Mouse (Mus musculus): ENCODE results near the gene Ccdc32. TPM values are rescaled to one million over a fixed set of nuclear protein-coding genes. Genes with fewer than 3 reads are reported as not detected.

Ccdc32 gene
- polyA plus RNA-seq, 1 experiment from 2014 or later, result 30.6 TPM

- Histone ChIP-seq H3K27me3 (replicated peaks) (no peaks in the 10 kb centered on the region), H3K4me1 (replicated peaks) (no peaks in the 10 kb centered on the region)
- WGBS, result 86% methylated on average over 7 of the region's 7 CpGs
Observed at GRCm38 (mm10) chr2:119006886-119007285, 22.3 kb downstream of the Ccdc32 start.

GRCm38 (mm10) chr2:118999025-118999639 is 30.1 kb downstream of the Ccdc32 start:
- no peak overlapping the region for H3K4me2 ChIP-seq (replicated peaks)
- H3K36me3 ChIP-seq, result no peaks in the 10 kb centered on the region
- no peak overlapping the region for H3K9ac ChIP-seq
- H3K4me3 ChIP-seq (replicated peaks), result no peak overlapping the region
- 0 out of 2 replicates have a peak, but pooled peaks cover 4% of the 10 kb centered on the region for H3K4me1 ChIP-seq (replicated peaks)
- ATAC-seq, result no peak
- 0 out of 2 replicates have a peak, but pooled peaks cover 4% of the 10 kb centered on the region for H3K27me3 ChIP-seq (replicated peaks)
- 71% methylated on average over 3 of the region's 3 CpGs for WGBS
- no peak overlapping the region for H3K27ac ChIP-seq
- no peaks in the 10 kb centered on the region for H3K9me3 ChIP-seq

More at GRCm38 (mm10) chr2:119006886-119007285, 22.3 kb downstream of the Ccdc32 start:
- Histone ChIP-seq H3K4me3 (replicated peaks) (no peak overlapping the region), H3K4me2 (replicated peaks) (no peak overlapping the region), H3K27ac (no peak overlapping the region), H3K9ac (no peak overlapping the region), H3K9me3 (no peaks in the 10 kb centered on the region), H3K36me3 (no peaks in the 10 kb centered on the region)
- no peak for ATAC-seq

GRCm38 (mm10) chr2:118998115-118998866 is 30.9 kb downstream of the Ccdc32 start:
- Histone ChIP-seq H3K4me3 (replicated peaks) (no peak overlapping the region), H3K4me2 (replicated peaks) (no peak overlapping the region), H3K36me3 (no peaks in the 10 kb centered on the region), H3K4me1 (replicated peaks) (0 out of 2 replicates have a peak, but pooled peaks cover 4% of the 10 kb centered on the region), H3K9ac (no peak overlapping the region), H3K9me3 (no peaks in the 10 kb centered on the region), H3K27ac (no peak overlapping the region), H3K27me3 (replicated peaks) (0 out of 2 replicates have a peak, but pooled peaks cover 4% of the 10 kb centered on the region)
- 58% methylated on average over 6 of the region's 6 CpGs for WGBS
- peak; percentile 45 for ATAC-seq

- ATAC-seq, result no peak
- Histone ChIP-seq H3K27ac (no peak overlapping the region), H3K4me3 (replicated peaks) (no peak overlapping the region), H3K4me1 (replicated peaks) (0 out of 2 replicates have a peak, but pooled peaks cover 4% of the 10 kb centered on the region), H3K9me3 (no peaks in the 10 kb centered on the region), H3K36me3 (no peaks in the 10 kb centered on the region), H3K9ac (no peak overlapping the region), H3K4me2 (replicated peaks) (no peak overlapping the region), H3K27me3 (replicated peaks) (0 out of 2 replicates have a peak, but pooled peaks cover 4% of the 10 kb centered on the region)
- whole genome bisulfite sequencing, result 74% methylated on average over 1 of the region's 1 CpGs
Observed at GRCm38 (mm10) chr2:118996798-118997105, 32.4 kb downstream of the Ccdc32 start.

GRCm38 (mm10) chr2:118995919-118996797 is 33.0 kb downstream of the Ccdc32 start:
- no peak overlapping the region for H3K9ac ChIP-seq
- H3K4me1 ChIP-seq (replicated peaks), result 0 out of 2 replicates have a peak, but pooled peaks cover 4% of the 10 kb centered on the region
- WGBS, result 40% methylated on average over 16 of the region's 16 CpGs
- 0 out of 2 replicates have a peak, but pooled peaks cover 4% of the 10 kb centered on the region for H3K27me3 ChIP-seq (replicated peaks)
- H3K27ac ChIP-seq, result no peak overlapping the region
- no peak overlapping the region for H3K4me3 ChIP-seq (replicated peaks)
- no peaks in the 10 kb centered on the region for H3K9me3 ChIP-seq
- ATAC-seq, result peak; percentile 15; the same call in 1 of the 2 replicates
- no peaks in the 10 kb centered on the region for H3K36me3 ChIP-seq
- no peak overlapping the region for H3K4me2 ChIP-seq (replicated peaks)

GRCm38 (mm10) chr2:118995490-118995889 is 33.7 kb downstream of the Ccdc32 start:
- no peaks in the 10 kb centered on the region for H3K36me3 ChIP-seq
- H3K9me3 ChIP-seq, result no peaks in the 10 kb centered on the region
- no peak overlapping the region for H3K27ac ChIP-seq
- H3K4me2 ChIP-seq (replicated peaks), result no peak overlapping the region
- no peak overlapping the region for H3K9ac ChIP-seq
- H3K4me3 ChIP-seq (replicated peaks), result no peak overlapping the region
- WGBS, result 58% methylated on average over 5 of the region's 5 CpGs
- no peak for ATAC-seq
- 0 out of 2 replicates have a peak, but pooled peaks cover 4% of the 10 kb centered on the region for H3K4me1 ChIP-seq (replicated peaks)
- H3K27me3 ChIP-seq (replicated peaks), result 0 out of 2 replicates have a peak, but pooled peaks cover 4% of the 10 kb centered on the region

GRCm38 (mm10) chr2:118983812-118984211 is 45.4 kb downstream of the Ccdc32 start:
- H3K4me2 ChIP-seq (replicated peaks), result no peak overlapping the region

GRCm38 (mm10) chr2:118980841-118981240 is 48.4 kb downstream of the Ccdc32 start:
- no peaks in the 10 kb centered on the region for H3K36me3 ChIP-seq
- no peak overlapping the region for H3K9ac ChIP-seq
- no peak overlapping the region for H3K4me3 ChIP-seq (replicated peaks)
- peaks cover 6% of the 10 kb centered on the region; the same call in 1 of the 2 replicates for H3K27me3 ChIP-seq (replicated peaks)
- WGBS, result 76% methylated on average over 6 of the region's 6 CpGs
- ATAC-seq, result no peak
- H3K4me2 ChIP-seq (replicated peaks), result no peak overlapping the region
- H3K27ac ChIP-seq, result no peak overlapping the region
- no peaks in the 10 kb centered on the region for H3K9me3 ChIP-seq
- 0 out of 2 replicates have a peak, but pooled peaks cover 3% of the 10 kb centered on the region for H3K4me1 ChIP-seq (replicated peaks)

More at GRCm38 (mm10) chr2:118983812-118984211, 45.4 kb downstream of the Ccdc32 start:
- no peaks in the 10 kb centered on the region for H3K9me3 ChIP-seq
- WGBS, result 75% methylated on average over 8 of the region's 8 CpGs
- H3K4me1 ChIP-seq (replicated peaks), result no peaks in the 10 kb centered on the region
- ATAC-seq, result no peak
- H3K36me3 ChIP-seq, result no peaks in the 10 kb centered on the region
- H3K4me3 ChIP-seq (replicated peaks), result no peak overlapping the region
- H3K27ac ChIP-seq, result no peak overlapping the region
- no peak overlapping the region for H3K9ac ChIP-seq
- H3K27me3 ChIP-seq (replicated peaks), result no peaks in the 10 kb centered on the region

- Histone ChIP-seq H3K9ac (no peak overlapping the region), H3K9me3 (no peaks in the 10 kb centered on the region), H3K27me3 (replicated peaks) (peaks cover 24% of the 10 kb centered on the region; the same call in 1 of the 2 replicates), H3K4me3 (replicated peaks) (no peak overlapping the region), H3K4me2 (replicated peaks) (no peak overlapping the region), H3K36me3 (no peaks in the 10 kb centered on the region), H3K27ac (no peak overlapping the region), H3K4me1 (replicated peaks) (0 out of 2 replicates have a peak, but pooled peaks cover 9% of the 10 kb centered on the region)
- no peak for ATAC-seq
- WGBS, result 25% methylated on average over 6 of the region's 6 CpGs
Observed at GRCm38 (mm10) chr2:118978064-118978463, 51.1 kb downstream of the Ccdc32 start.

- no peak for ATAC-seq
- 27% methylated on average over 5 of the region's 5 CpGs for WGBS
- H3K9me3 ChIP-seq, result no peaks in the 10 kb centered on the region
- H3K36me3 ChIP-seq, result no peaks in the 10 kb centered on the region
- H3K27ac ChIP-seq, result no peak overlapping the region
- H3K4me2 ChIP-seq (replicated peaks), result peak overlapping the region; percentile 97
- peaks cover 24% of the 10 kb centered on the region; the same call in 1 of the 2 replicates for H3K27me3 ChIP-seq (replicated peaks)
- H3K4me1 ChIP-seq (replicated peaks), result 0 out of 2 replicates have a peak, but pooled peaks cover 9% of the 10 kb centered on the region
- peak overlapping the region; percentile 64; the same call in 1 of the 2 replicates for H3K4me3 ChIP-seq (replicated peaks)
- peak overlapping the region; percentile 59; the same call in 1 of the 2 replicates for H3K9ac ChIP-seq
Observed at GRCm38 (mm10) chr2:118976941-118977340, 52.3 kb downstream of the Ccdc32 start.

GRCm38 (mm10) chr2:118976282-118976929 is 52.8 kb downstream of the Ccdc32 start:
- Histone ChIP-seq H3K4me2 (replicated peaks) (peak overlapping the region; percentile 97), H3K9ac (peak overlapping the region; percentile 59), H3K36me3 (no peaks in the 10 kb centered on the region), H3K9me3 (no peaks in the 10 kb centered on the region), H3K4me1 (replicated peaks) (0 out of 2 replicates have a peak, but pooled peaks cover 9% of the 10 kb centered on the region), H3K27me3 (replicated peaks) (peaks cover 24% of the 10 kb centered on the region; the same call in 1 of the 2 replicates), H3K27ac (no peak overlapping the region; the same call in 1 of the 2 replicates), H3K4me3 (replicated peaks) (peak overlapping the region; percentile 64)
- peak; percentile 88 for ATAC-seq
- WGBS, result 1% methylated on average over 57 of the region's 57 CpGs

Measured in intestine, embryonic 15.5 days (tissue).